Mouse (Mus musculus) stomach, embryonic 15.5 days (tissue): ENCODE results near the gene Dnajb3. TPM values are rescaled to one million over a fixed set of nuclear protein-coding genes. Genes with fewer than 3 reads are reported as not detected.

ENCODE experiments used
- ATAC-seq: fragments of 200-750 bp; cut with Nextera tagmentation; 2 replicates; pipeline ENCODE4 v1.8.0; 2017; ENCODE audit warnings: low read depth, moderate number of reproducible peaks, moderate TSS enrichment; ENCODE audit not compliant: insufficient read depth, low FRiP score
- H3K27ac ChIP-seq: fragments of 300-500 bp; sonication (generic); 2 replicates; pipeline ENCODE4 v1.5.1; 2015; ENCODE audit warnings: mild to moderate bottlenecking, inconsistent platforms
- H3K27me3 ChIP-seq: fragments of 300-500 bp; sonication (generic); replicated peaks from 2 replicates; pipeline ENCODE4 v1.6.1; 2015; ENCODE audit warnings: inconsistent platforms
- H3K36me3 ChIP-seq: fragments of 300-500 bp; sonication (generic); 2 replicates; pipeline ENCODE4 v1.6.1; 2015; ENCODE audit warnings: inconsistent platforms
- H3K4me1 ChIP-seq: fragments of 300-500 bp; sonication (generic); 2 replicates; pipeline ENCODE4 v1.6.1; 2015; ENCODE audit warnings: inconsistent platforms
- H3K4me2 ChIP-seq: fragments of 300-500 bp; sonication (generic); 2 replicates; pipeline ENCODE4 v1.6.1; 2015; ENCODE audit warnings: mild to moderate bottlenecking, inconsistent platforms
- H3K4me3 ChIP-seq: fragments of 300-500 bp; sonication (generic); replicated peaks from 2 replicates; pipeline ENCODE4 v1.5.1; 2015; ENCODE audit warnings: inconsistent platforms
- H3K9ac ChIP-seq: fragments of 300-500 bp; sonication (generic); 2 replicates; pipeline ENCODE4 v1.6.1; 2015; ENCODE audit warnings: inconsistent platforms
- H3K9me3 ChIP-seq: fragments of 300-500 bp; sonication (generic); 2 replicates; pipeline ENCODE4 v1.6.1; 2016; ENCODE audit warnings: inconsistent platforms
- WGBS: fragments of 180-500 bp; shearing (Covaris S2); methylation state at CpG from one replicate; pipeline ENCODE4 v1.1.7; 2015; 5-methylcytosine and 5-hydroxymethylcytosine counted together
- polyA plus RNA-seq: library from polyadenylated mRNA; unstranded; fragments of >200 nt; fragmentation: Nextera tagmentation; extraction: Ambion mirVana; gene quantifications from 2 replicates; pipeline ENCODE4 v1.2.1, GENCODE M21; 2015

The Dnajb3 gene
- polyA plus RNA-seq, 1 experiment from 2014 or later: 10.1 TPM

DNA sequence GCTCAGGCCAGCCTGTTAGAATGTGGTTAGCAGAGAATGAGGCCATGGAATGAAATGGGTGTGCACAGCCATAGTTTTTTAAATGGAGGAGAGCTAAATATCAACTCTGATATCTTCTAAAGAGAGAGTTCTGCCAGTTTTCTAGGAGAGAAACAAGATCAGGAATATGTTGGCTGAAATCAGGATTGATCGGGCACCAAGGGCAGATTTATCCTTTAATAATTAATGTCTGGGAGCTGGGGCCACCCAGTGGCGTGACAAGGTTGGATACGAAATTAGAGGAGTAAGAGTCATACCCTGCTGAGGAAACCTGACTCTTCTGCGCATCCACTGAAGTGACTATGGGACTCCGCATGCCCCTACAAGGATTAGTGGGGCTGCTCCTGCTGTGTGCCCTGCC lies 39.9 kb downstream of the Dnajb3 start, which contains the start of gene Ugt1a5:
Gene Ugt1a5 (plus strand): TSS at position 302 of the 400 bp plus-strand sequence.
- no peak within 1 kb of the TSS for H3K4me2 ChIP-seq
- H3K9me3 ChIP-seq: no peaks in the 10 kb centered on the region
- no peak within 1 kb of the TSS for H3K9ac ChIP-seq
- H3K4me1 ChIP-seq: no peaks in the 10 kb centered on the region
- WGBS: 76% methylated on average over 5 of the region's 5 CpGs
- H3K36me3 ChIP-seq: no peaks in the 10 kb centered on the region
- H3K27ac ChIP-seq: no peak within 1 kb of the TSS
- no peak for ATAC-seq
- no peaks in the 10 kb centered on the region for H3K27me3 ChIP-seq
- no peak within 1 kb of the TSS for H3K4me3 ChIP-seq

DNA sequence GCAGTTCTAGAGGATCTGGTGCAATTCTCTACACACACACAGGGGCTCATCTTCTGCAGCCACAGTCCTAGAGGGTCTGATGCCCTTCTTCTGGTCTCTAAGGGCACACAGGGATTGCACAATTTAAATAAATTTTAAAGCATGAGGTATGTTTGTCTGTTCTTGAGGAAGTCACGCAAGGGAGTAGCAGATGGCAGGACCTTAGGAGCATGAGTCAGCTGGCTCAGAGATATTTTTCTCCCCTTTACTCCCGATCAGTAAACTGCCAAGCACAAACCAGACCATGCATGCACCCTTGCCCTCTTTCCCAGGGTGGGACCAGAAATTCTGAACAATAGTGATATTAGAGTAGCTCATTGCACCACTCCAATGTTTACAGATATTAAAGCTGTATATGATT lies 47.2 kb downstream of the Dnajb3 start:
- WGBS: 59% methylated on average over 2 of the region's 2 CpGs
- no peaks in the 10 kb centered on the region for H3K4me1 ChIP-seq
- H3K27me3 ChIP-seq: no peaks in the 10 kb centered on the region
- H3K9me3 ChIP-seq: no peaks in the 10 kb centered on the region
- no peaks in the 10 kb centered on the region for H3K36me3 ChIP-seq
- H3K9ac ChIP-seq: no peak overlapping the region
- no peak for ATAC-seq
- no peak overlapping the region for H3K4me2 ChIP-seq
- no peak overlapping the region for H3K27ac ChIP-seq
- no peak overlapping the region for H3K4me3 ChIP-seq

Other genes starting within 250 kb of the Dnajb3 start
- gene Usp40, start 197.2 kb downstream of the Dnajb3 start, polyA plus RNA-seq: 29.2 and 33.5 TPM in 2 replicates
- gene Ugt1a10, start 150.4 kb downstream of the Dnajb3 start, polyA plus RNA-seq: 0.28 TPM in 1 of 2 replicates, not detected in the other
- gene Ugt1a9, start 135.0 kb downstream of the Dnajb3 start, polyA plus RNA-seq: 1.7 and 1.8 TPM in 2 replicates
- gene Ugt1a8, start 118.0 kb downstream of the Dnajb3 start, polyA plus RNA-seq: not detected in 2 replicates
- 12.5 and 19.6 TPM in 2 replicates for gene Ugt1a7c, start 110.7 kb downstream of the Dnajb3 start, polyA plus RNA-seq
- gene Ugt1a6b, start 102.5 kb downstream of the Dnajb3 start, polyA plus RNA-seq: 2.6 and 3.9 TPM in 2 replicates
- gene Ugt1a6a, start 71.0 kb downstream of the Dnajb3 start, polyA plus RNA-seq: 29.2 and 29.4 TPM in 2 replicates
- gene Ugt1a5, start 39.8 kb downstream of the Dnajb3 start, polyA plus RNA-seq: not detected in 2 replicates
- 0.23 and 0.50 TPM in 2 replicates for gene Ugt1a2, start 5.2 kb downstream of the Dnajb3 start, polyA plus RNA-seq
- gene Ugt1a1, start 6.2 kb upstream of the Dnajb3 start, polyA plus RNA-seq: 5.3 and 7.1 TPM in 2 replicates
- gene Mroh2a, start 21.2 kb upstream of the Dnajb3 start, polyA plus RNA-seq: 0.94 and 1.2 TPM in 2 replicates
- gene Hjurp, start 71.9 kb upstream of the Dnajb3 start, polyA plus RNA-seq: 162 and 176 TPM in 2 replicates
- not detected in 2 replicates for gene Trpm8, start 71.9 kb upstream of the Dnajb3 start, polyA plus RNA-seq
- 10.1 and 21.7 TPM in 2 replicates for gene Spp2, start 201.2 kb upstream of the Dnajb3 start, polyA plus RNA-seq